Mouse (Mus musculus): ENCODE measurements at regions not wholly inside any gene's neighbourhood (a gene's known extent, or its start where the extent isn't known, plus 50 kb on each side); places are given as distances from the start of the nearest gene placed in this dataset.

DNA sequence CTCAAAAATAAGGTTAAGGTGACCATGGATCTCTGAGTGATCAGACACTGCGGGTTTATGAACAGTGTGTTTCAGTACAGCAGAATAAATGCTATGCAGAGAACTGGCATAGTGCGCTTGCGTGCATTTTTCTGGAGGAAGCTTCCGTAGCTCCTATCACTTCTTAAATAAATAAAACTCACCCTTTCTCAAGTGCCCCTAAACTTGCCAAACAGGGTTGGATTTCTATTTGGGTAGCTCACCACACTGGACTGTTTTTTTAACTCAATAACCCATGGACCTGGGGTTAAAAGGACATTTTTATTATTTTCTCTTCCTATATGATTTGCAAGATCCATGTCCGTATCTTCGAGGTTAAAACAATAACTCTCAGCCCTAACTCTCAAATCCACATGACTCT lies 182.8 kb downstream of the Il20rb start:
- WGBS: 88% methylated on average over 6 of the region's 6 CpGs

DNA sequence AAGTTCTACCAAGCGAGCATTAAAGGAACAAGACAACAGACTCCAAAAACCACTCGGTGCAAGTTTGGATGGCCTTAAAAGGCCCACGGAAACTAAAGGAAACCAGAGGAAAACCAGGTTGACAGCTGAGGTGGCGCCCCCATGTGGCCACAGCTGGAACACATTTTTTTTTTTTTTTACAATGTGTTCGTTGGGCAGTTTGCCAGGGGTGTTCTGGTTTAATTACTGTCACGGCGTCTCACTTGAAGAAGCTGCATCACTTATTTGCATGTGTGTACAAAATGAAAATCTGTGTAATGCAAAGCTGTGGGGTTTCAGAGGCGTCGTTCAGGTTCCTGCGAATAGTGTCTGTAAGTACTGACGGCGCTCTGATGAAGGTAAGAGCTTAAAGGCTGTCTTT lies 185.0 kb downstream of the Il20rb start:
- Histone ChIP-seq H3K27ac (ENCODE audit: insufficient read depth, low read depth, low read length) (no peak overlapping the region), H3K4me1 (ENCODE audit: control insufficient read depth, insufficient read depth, low read length) (no peaks in the 10 kb centered on the region), H3K4me3 (ENCODE audit: insufficient read depth, low read depth, low read length) (no peak overlapping the region)
- 30% methylated on average over 12 of the region's 12 CpGs for WGBS
- TF ChIP-seq CTCF (IDR thresholded peaks at IDR 0.05; ENCODE audit: insufficient read depth, low read depth, low read length): peak; percentile 69; the same call in 1 of the 2 replicates
- TF ChIP-seq POLR2A (IDR thresholded peaks at IDR 0.05; ENCODE audit: insufficient read depth, low read depth, low read length): no peak

More for the DNA sequence above, 182.8 kb downstream of the Il20rb start:
- no peak overlapping the region for H3K27ac ChIP-seq (ENCODE audit: insufficient read depth, low read depth, low read length)
- no peak overlapping the region for H3K4me3 ChIP-seq (ENCODE audit: insufficient read depth, low read depth, low read length)
- no peak for TF ChIP-seq CTCF (IDR thresholded peaks at IDR 0.05; ENCODE audit: insufficient read depth, low read depth, low read length)
- TF ChIP-seq POLR2A (IDR thresholded peaks at IDR 0.05; ENCODE audit: insufficient read depth, low read depth, low read length): no peak
- no peaks in the 10 kb centered on the region for H3K4me1 ChIP-seq (ENCODE audit: control insufficient read depth, insufficient read depth, low read length)

DNA sequence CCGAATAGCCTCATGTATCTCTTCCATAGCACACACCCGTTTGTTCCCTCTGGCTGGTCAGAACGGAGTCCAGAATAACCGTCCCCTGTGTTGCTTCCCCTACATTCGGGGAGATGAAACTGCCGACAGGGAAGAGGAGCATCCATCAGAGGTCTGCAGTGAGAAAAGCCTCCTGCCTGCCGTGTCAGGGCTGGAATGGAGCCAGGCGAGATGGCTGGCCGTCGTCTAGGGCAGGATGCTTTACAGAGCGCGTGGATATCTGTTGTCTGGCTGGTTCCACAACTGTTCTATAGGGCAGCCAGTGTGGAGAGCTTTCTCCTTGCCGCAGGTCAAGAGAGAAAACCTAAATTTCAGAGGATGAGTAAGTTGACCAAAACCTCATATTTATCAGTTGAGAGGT lies 209.2 kb downstream of the Il20rb start:
- WGBS: 73% methylated on average over 13 of the region's 13 CpGs
- Histone ChIP-seq H3K4me1 (ENCODE audit: control insufficient read depth, insufficient read depth, low read length) (no peaks in the 10 kb centered on the region), H3K27ac (ENCODE audit: insufficient read depth, low read depth, low read length) (no peak overlapping the region), H3K4me3 (ENCODE audit: insufficient read depth, low read depth, low read length) (no peak overlapping the region)
- no peak for TF ChIP-seq POLR2A (IDR thresholded peaks at IDR 0.05; ENCODE audit: insufficient read depth, low read depth, low read length)
- TF ChIP-seq CTCF (IDR thresholded peaks at IDR 0.05; ENCODE audit: insufficient read depth, low read depth, low read length): no peak

DNA sequence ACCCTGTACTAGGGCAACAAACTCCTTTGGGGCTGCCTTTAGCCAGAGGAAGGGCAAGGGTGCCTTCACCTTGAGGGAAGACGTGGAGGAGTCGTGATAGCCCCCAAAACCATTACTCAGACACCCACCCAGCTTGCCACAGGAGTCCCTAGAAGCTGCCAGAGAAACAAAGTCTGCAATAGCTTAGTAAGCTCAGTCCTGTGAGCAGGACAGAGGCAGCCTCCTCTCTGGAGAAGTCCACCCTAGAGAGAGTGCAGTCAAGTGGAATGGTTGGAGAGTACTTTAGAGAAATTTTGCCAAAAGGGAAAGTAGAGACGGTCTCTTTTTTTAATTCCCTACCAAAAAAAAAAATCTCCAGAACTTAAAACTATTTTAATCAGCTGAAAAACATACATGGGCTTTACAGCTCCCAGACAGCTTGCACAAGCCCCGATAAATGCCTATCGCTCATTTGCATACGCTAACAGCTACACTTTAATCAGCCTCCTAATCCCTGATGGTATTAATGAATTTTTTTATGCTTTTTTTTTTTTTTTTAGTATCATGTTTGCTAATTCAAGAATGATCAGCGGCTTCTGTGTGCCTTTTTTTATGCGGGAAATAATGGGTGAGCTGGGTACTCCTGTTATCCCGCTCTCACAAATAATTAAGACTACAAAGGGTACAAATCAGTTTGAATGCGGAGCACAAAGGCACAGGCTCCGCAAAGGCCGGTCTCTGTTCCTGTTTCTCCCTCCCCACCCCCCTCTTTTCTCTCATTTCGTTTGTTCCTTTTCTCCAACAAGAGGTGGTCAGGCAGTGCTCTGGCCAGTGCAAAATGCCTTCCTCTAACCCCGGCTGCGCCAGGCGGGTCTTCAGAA lies 219.8 kb downstream of the Il20rb start:
- Histone ChIP-seq H3K4me3 (ENCODE audit: insufficient read depth, low read depth, low read length) (no peak overlapping the region), H3K4me1 (ENCODE audit: control insufficient read depth, insufficient read depth, low read length) (0 out of 2 replicates have a peak, but pooled peaks cover 3% of the 10 kb centered on the region), H3K27ac (ENCODE audit: insufficient read depth, low read depth, low read length) (no peak overlapping the region)
- no peak for TF ChIP-seq POLR2A (IDR thresholded peaks at IDR 0.05; ENCODE audit: insufficient read depth, low read depth, low read length)
- TF ChIP-seq CTCF (IDR thresholded peaks at IDR 0.05; ENCODE audit: insufficient read depth, low read depth, low read length): no peak
- 31% methylated on average over 16 of the region's 16 CpGs for WGBS

DNA sequence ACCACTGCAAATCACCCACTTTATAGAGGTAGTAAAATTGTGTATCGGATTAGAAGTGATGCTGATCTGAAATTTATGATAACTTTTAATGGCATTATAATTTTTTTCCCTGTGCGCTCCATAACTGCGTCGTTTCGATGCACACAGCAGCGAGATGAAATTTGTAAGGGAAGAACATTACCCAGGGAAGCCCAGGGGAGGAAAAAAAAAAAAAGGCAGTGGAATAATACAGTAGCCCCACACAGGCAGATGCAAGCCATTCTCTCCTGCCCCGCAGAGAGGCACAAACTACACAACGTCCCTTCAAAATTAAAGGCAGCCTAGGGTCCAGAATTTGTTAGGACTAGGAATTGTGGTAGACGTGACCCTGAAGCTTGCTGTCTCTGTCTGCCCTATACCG lies 234.2 kb downstream of the Il20rb start:
- TF ChIP-seq CTCF (IDR thresholded peaks at IDR 0.05; ENCODE audit: insufficient read depth, low read depth, low read length) (no peak), POLR2A (IDR thresholded peaks at IDR 0.05; ENCODE audit: insufficient read depth, low read depth, low read length) (no peak)

More for the DNA sequence above, 234.2 kb downstream of the Il20rb start:
- Histone ChIP-seq H3K4me1 (ENCODE audit: control insufficient read depth, insufficient read depth, low read length) (no peaks in the 10 kb centered on the region), H3K4me3 (ENCODE audit: insufficient read depth, low read depth, low read length) (no peak overlapping the region), H3K27ac (ENCODE audit: insufficient read depth, low read depth, low read length) (no peak overlapping the region)
- 84% methylated on average over 10 of the region's 10 CpGs for WGBS
